Mouse (Mus musculus) left cerebral cortex, postnatal 4 days (tissue): ENCODE data around the gene Mgat5. TPM values are rescaled to one million over a fixed set of nuclear protein-coding genes. Genes with fewer than 3 reads are reported as not detected.
A peak's percentile ranks its signal among the peaks of the same experiment; 100 is the strongest.

Experiments
- DNase-seq: peaks from one replicate; pipeline ENCODE4 v3.0.0-alpha.2; 2022
- intact Hi-C: fragments of 180-260 bp; cut with DNase I; formaldehyde crosslinking; loops from one replicate; pipeline ENCODE4 v1.15.1; 2025
- total RNA-seq, 2 experiments: library from RNA; stranded (reverse); gene quantifications; 2 replicates each; pipeline ENCODE4 v1.2.3; 2021

Gene Mgat5
- total RNA-seq, 2 experiments from 2014 or later = 48.2 to 48.9 TPM

GRCm38 (mm10) chr1:127328354-127328875 is 123.6 kb downstream of the Mgat5 start:
- DNase-seq = no peak
- intact Hi-C loops = no loop called here

- intact Hi-C loops = no loop called here
- DNase-seq = no peak
Observed at GRCm38 (mm10) chr1:127329810-127330209, 125.0 kb downstream of the Mgat5 start.

- intact Hi-C loops = no loop called here
- no peak for DNase-seq
Observed at GRCm38 (mm10) chr1:127337740-127338139, 132.9 kb downstream of the Mgat5 start.

GRCm38 (mm10) chr1:127338833-127339487 is 134.1 kb downstream of the Mgat5 start:
- intact Hi-C loops = no loop called here
- DNase-seq = peak; percentile 86

- intact Hi-C loops = no loop called here
- DNase-seq = peak; percentile 45
Observed at GRCm38 (mm10) chr1:127340296-127340695, 135.5 kb downstream of the Mgat5 start.

- no peak for DNase-seq
- intact Hi-C loops = no loop called here
Observed at GRCm38 (mm10) chr1:127344913-127345312, 140.1 kb downstream of the Mgat5 start.

GRCm38 (mm10) chr1:127346596-127347139 is 141.9 kb downstream of the Mgat5 start:
- no peak for DNase-seq
- intact Hi-C loops = no loop called here

- intact Hi-C loops = no loop called here
- DNase-seq = no peak
Observed at GRCm38 (mm10) chr1:127347878-127348620, 143.2 kb downstream of the Mgat5 start.

GRCm38 (mm10) chr1:127348642-127349341 is 144.0 kb downstream of the Mgat5 start:
- DNase-seq = peak; percentile 25
- intact Hi-C loops = no loop called here

GRCm38 (mm10) chr1:127351380-127352057 is 146.7 kb downstream of the Mgat5 start:
- intact Hi-C loops = no loop called here
- no peak for DNase-seq

- intact Hi-C loops = no loop called here
- DNase-seq = no peak
Observed at GRCm38 (mm10) chr1:127352131-127352793, 147.4 kb downstream of the Mgat5 start.

- DNase-seq = peak; percentile 31
- intact Hi-C loops = no loop called here
Observed at GRCm38 (mm10) chr1:127353408-127353807, 148.6 kb downstream of the Mgat5 start.

- intact Hi-C loops = no loop called here
- DNase-seq = no peak
Observed at GRCm38 (mm10) chr1:127354152-127354551, 149.3 kb downstream of the Mgat5 start.

GRCm38 (mm10) chr1:127355034-127355433 is 150.2 kb downstream of the Mgat5 start:
- intact Hi-C loops = no loop called here

GRCm38 (mm10) chr1:127363638-127364037 is 158.8 kb downstream of the Mgat5 start:
- intact Hi-C loops = no loop called here
- DNase-seq = no peak

More at GRCm38 (mm10) chr1:127355034-127355433, 150.2 kb downstream of the Mgat5 start:
- no peak for DNase-seq

GRCm38 (mm10) chr1:127365706-127366105 is 160.9 kb downstream of the Mgat5 start:
- intact Hi-C loops = no loop called here
- DNase-seq = no peak

GRCm38 (mm10) chr1:127366111-127366510 is 161.3 kb downstream of the Mgat5 start:
- no peak for DNase-seq
- intact Hi-C loops = no loop called here

- intact Hi-C loops = no loop called here
- no peak for DNase-seq
Observed at GRCm38 (mm10) chr1:127368513-127368912, 163.7 kb downstream of the Mgat5 start.

GRCm38 (mm10) chr1:127369538-127369937 is 164.7 kb downstream of the Mgat5 start:
- intact Hi-C loops = no loop called here
- no peak for DNase-seq

GRCm38 (mm10) chr1:127372096-127372495 is 167.3 kb downstream of the Mgat5 start:
- DNase-seq = no peak
- intact Hi-C loops = no loop called here
